Mouse (Mus musculus): ENCODE results near the gene Clmn. TPM values are rescaled to one million over a fixed set of nuclear protein-coding genes. Genes with fewer than 3 reads are reported as not detected.

Clmn gene
- polyA plus RNA-seq (2012; ENCODE audit: insufficient read depth, insufficient read length, missing spikeins): 6.6 and 8.2 TPM in 2 replicates

DNA sequence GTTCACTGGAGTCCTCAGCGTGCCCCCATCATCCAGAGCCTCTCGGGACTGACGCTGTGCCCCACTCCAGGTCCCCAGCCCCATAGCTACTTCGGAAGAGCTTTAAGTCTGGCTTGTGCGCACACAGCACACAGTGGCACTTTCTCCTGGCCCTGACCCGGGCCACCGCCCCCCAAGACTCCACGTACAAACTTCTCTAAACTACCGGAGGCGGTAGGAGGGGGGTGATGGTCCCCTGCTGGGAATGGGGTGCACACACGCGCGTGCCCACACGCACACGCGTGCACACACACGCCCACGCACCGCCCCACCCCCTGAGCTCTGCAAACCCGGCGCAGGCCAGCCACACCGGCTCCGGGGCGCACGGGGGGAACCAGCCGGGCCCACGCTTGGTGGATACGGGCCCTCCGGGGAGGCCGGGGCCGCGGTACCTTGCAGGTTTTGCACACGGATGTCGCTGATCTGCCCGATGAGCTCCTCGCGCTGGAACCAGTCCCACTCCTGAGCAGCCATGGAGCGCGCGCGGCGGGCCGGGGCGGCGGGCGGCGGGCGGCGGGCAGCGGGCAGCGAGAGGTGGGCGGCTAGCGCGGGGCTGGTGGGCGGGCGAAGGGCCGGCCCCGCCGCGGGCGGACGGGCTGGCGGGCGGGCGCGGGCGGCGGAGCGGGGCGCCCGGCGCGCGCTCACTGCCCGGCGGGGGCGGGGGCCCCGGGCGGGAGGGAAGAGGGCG, at the start of gene Clmn:
TSS of gene Clmn (minus strand) at position 638 of the 727 bp plus-strand sequence.
- Histone ChIP-seq H3K4me1 (ENCODE audit: control insufficient read depth, insufficient read depth, insufficient read length, low read length) (no peaks in the 10 kb centered on the region), H3K4me3 (ENCODE audit: insufficient read depth, low read depth, low read length) (peak within 1 kb of the TSS; percentile 79), H3K27ac (replicated peaks; ENCODE audit: low read depth, low read length) (no peak within 1 kb of the TSS)

DNA sequence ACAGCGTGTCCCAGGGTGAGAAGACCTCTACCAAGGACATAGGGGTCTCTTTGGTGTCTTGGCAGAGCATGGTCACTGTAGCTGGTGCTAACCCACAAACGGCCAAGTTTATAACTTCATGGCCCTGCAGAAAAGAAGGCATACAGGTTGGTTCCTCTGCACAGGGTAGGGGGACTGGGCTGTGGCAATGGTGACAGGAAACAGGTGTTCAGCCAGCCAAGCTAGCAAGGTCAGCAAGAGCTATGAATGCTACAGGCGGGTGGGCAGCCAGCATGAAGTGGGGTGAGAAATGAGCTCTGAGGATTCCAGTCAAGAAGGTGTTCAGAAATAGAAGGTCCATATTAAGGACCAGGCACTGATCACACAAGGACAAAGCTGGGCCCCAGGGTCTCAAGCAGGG, 48.1 kb upstream of the Clmn start:
- Histone ChIP-seq H3K4me1 (ENCODE audit: control insufficient read depth, insufficient read depth, insufficient read length, low read length) (no peaks in the 10 kb centered on the region), H3K4me3 (ENCODE audit: insufficient read depth, low read depth, low read length) (no peak overlapping the region), H3K27ac (replicated peaks; ENCODE audit: low read depth, low read length) (no peak overlapping the region)

DNA sequence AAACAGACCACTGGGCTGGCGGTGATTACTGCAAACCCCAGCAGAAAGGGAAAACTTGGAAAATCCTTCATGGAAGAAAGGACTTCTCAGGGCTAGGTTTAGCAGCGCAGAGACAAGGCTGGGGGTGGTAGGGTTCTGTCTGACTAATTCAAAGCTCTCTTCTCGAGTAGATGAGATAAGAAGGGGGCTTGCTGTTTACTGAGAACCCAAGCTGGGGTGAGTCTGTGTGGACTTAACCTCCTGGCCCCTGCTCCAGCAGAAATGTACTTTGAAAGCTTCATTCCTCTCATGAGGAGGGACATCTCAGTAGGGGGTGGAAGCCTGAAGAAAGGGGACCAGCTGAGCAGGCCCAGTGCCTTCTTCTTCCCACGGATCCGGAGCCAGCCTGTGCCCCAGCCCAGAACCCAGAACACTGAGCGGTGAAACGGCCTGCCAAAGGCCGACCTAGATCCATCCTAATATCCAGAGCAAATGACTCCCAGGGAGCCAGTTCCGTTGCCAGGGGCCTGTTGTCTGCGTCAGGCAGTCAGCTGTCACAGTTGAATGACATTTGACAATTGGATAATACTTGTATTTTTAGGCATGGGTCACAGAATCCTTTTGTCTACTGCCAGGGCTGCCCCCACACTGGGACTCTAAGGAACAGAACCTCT, 47.5 kb upstream of the Clmn start:
- Histone ChIP-seq H3K4me3 (ENCODE audit: insufficient read depth, low read depth, low read length) (no peak overlapping the region), H3K4me1 (ENCODE audit: control insufficient read depth, insufficient read depth, insufficient read length, low read length) (no peaks in the 10 kb centered on the region), H3K27ac (replicated peaks; ENCODE audit: low read depth, low read length) (no peak overlapping the region)

DNA sequence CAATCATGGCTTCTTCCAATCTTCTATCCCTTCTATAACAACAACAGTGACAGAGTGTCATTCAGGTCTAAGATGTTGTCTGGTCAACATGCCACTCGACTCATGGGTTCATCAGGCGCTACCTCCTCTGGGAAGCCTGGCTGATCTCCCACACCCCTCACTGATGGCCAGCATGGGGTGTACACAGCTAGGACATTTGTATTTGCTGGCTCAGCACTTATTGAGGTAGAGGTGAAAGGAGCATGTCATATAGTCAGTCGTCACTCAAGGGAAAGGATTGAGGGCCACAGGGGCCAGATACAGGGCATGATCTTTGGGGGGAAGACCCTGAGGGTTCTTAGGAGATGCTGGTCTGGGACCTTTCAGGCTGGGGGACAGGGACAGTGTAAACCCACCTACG, 44.9 kb upstream of the Clmn start:
- no peaks in the 10 kb centered on the region for H3K4me1 ChIP-seq (ENCODE audit: control insufficient read depth, insufficient read depth, insufficient read length, low read length)
- H3K4me3 ChIP-seq (ENCODE audit: insufficient read depth, low read depth, low read length): no peak overlapping the region
- H3K27ac ChIP-seq (replicated peaks; ENCODE audit: low read depth, low read length): no peak overlapping the region

DNA sequence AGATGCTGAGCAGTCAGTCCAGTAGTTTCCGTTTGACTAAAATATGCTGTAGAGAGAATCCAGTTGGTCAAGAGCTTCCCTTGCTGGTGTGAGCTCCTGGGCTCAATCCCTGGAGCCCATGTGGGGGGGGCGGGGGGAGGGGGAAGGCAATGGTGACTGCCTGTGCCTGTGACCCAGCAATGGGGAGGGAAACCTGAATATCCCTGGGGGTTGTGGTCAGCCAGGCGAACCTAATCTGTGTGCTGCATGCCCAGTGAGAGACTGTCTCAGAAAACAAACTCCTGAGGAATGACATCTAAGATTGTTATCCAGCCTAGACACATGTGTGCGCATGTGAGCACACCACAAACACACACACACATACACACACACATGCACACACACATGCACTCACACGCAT, 44.1 kb upstream of the Clmn start:
- H3K27ac ChIP-seq (replicated peaks; ENCODE audit: low read depth, low read length): no peak overlapping the region
- no peak overlapping the region for H3K4me3 ChIP-seq (ENCODE audit: insufficient read depth, low read depth, low read length)
- no peaks in the 10 kb centered on the region for H3K4me1 ChIP-seq (ENCODE audit: control insufficient read depth, insufficient read depth, insufficient read length, low read length)

DNA sequence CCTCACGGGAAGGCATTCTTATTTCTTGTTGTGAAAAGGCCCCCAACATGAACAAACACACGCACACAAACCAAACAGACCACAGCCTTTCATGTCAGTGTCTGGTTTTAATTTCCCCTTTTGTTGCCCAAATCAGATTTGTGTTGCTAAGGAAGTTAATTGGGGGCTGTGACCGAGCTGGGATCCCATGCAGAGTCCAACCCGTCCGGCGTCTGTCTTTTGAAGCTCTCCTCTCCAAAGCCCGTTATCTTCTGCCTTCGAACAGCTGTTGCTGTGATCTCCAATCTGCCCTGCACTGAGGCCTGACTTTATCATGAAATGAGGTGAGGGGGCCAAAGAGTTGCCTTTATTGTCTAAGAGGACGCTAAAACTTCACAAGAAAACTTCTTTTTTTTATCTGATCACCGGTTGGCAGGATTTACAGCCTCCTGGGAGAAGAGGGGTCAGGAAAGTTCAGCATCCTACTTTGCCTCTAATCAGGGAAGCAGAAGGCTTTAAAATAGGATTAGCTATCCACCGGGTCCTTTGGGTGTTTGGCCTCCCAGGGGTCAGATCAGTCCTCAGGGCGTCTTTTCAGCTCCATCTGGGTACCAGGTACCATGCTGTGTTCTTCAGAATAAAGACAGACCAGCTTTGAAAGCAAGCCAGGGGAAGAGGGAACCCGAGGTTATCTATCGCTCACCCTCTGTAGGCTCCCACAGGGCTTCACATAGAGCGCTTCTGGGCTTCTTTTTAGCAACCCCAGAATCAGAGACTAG, 43.3 kb upstream of the Clmn start:
- H3K4me3 ChIP-seq (ENCODE audit: insufficient read depth, low read depth, low read length): no peak overlapping the region
- no peaks in the 10 kb centered on the region for H3K4me1 ChIP-seq (ENCODE audit: control insufficient read depth, insufficient read depth, insufficient read length, low read length)
- no peak overlapping the region for H3K27ac ChIP-seq (replicated peaks; ENCODE audit: low read depth, low read length)

DNA sequence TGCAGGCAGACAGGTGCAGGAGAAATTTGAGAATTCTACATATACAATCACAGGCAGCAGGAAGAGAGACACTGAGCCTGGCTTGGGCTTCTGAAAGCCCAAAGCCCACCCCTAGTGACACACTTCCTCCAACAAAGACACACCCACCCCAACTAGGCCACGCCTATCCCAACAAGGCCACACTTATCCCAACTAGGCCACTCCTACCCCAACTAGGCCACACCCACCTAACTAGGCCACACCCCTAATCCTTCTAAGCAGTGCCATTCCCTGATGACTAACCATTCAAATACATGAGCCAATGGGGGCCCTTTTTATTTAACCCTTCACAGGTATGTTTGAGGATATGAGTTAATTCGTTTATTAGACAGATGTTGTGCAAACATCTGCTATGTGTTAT, 42.3 kb upstream of the Clmn start:
- no peak overlapping the region for H3K4me3 ChIP-seq (ENCODE audit: insufficient read depth, low read depth, low read length)
- H3K27ac ChIP-seq (replicated peaks; ENCODE audit: low read depth, low read length): no peak overlapping the region
- no peaks in the 10 kb centered on the region for H3K4me1 ChIP-seq (ENCODE audit: control insufficient read depth, insufficient read depth, insufficient read length, low read length)

DNA sequence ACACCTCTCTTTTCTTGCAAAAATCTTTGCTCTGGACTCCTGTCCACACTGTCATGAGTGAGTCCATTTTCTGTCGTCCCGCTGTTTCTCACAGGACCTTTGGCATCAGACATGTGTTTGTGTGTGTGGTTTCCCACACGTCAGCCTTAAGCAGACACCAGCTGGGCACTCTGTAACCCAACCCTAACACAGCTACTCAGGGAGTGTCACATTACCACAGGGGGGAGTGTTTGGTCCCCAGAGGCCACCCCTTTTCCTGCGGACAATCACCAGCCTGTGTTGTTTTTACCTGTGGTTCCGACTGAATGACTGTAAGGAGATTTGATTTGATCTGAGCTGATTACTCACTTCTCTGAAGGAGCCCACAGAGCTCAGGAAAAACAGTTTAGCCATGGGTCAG, 39.3 kb upstream of the Clmn start:
- Histone ChIP-seq H3K4me1 (ENCODE audit: control insufficient read depth, insufficient read depth, insufficient read length, low read length) (no peaks in the 10 kb centered on the region), H3K4me3 (ENCODE audit: insufficient read depth, low read depth, low read length) (no peak overlapping the region), H3K27ac (replicated peaks; ENCODE audit: low read depth, low read length) (no peak overlapping the region)

DNA sequence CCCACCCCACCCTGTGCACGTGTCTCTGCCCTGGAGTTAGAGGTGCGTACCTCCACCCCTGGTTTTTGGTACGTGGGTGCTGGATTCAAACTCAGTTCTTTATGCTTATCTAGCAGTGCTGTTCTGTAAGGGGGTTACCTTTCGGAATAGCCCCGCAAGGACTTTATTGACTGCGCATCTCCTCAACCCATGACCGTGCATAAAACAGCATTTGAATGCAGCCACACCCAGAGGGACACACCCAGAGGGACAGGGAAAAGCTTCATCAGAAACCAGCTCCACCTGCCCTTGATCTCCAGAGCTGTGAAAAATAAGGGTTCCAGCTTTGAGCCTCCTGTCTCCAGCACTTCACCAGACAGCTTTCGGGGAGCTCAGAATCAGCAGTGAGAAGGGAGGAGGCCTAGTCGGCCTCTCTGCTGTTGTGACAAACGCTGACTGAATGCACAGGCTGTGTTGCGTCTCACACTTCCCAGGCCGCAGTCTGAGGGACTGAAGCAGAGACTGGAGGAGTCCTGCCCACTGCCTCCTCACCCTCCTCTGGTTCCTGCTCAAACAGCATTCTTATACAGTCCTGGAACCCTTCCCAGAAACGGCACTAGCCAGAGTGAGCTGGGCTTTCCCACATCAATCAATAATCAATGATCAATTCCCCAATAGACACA, 37.6 kb upstream of the Clmn start:
- H3K4me1 ChIP-seq (ENCODE audit: control insufficient read depth, insufficient read depth, insufficient read length, low read length): no peaks in the 10 kb centered on the region
- H3K4me3 ChIP-seq (ENCODE audit: insufficient read depth, low read depth, low read length): no peak overlapping the region
- no peak overlapping the region for H3K27ac ChIP-seq (replicated peaks; ENCODE audit: low read depth, low read length)

DNA sequence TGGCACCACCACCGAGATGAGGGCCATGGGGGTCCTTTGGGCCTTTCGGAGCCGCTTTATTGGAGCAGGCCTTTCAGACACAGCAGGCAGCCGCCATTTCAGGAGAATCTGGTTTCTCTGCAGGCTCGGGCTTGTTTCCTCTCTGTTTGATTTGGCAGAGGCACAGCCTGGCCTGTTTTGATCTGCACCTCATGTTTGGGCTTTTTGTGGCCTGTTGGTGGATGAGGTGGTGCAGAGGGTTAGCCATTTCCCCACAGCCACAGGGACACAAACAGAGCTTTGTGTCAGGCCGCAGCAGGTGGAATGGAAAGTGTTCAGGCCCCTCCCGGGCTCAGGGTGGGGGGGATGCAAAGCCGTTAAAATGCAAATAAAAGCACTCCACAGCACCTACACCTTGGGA, 36.4 kb upstream of the Clmn start:
- H3K27ac ChIP-seq (replicated peaks; ENCODE audit: low read depth, low read length): no peak overlapping the region
- H3K4me1 ChIP-seq (ENCODE audit: control insufficient read depth, insufficient read depth, insufficient read length, low read length): no peaks in the 10 kb centered on the region
- no peak overlapping the region for H3K4me3 ChIP-seq (ENCODE audit: insufficient read depth, low read depth, low read length)

DNA sequence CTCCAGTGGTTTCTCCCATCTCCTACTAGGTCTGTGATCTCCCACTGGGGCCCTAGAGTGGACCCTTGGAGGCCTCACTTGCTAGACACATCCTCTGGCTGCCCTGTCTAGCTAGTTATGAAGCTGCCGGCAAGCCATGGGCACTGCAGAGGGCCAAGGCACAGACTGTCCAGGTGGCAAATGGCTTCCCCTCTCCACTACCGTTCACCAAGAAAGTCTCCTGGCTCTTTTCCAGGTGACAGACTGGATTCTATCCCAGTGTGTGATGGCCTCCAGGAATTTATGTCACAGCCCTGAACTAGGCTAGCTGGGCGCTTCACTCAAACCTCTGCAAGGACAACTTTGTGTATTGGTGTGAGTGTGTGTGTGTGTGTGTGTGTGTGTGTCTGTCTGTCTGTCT, 35.0 kb upstream of the Clmn start:
- no peak overlapping the region for H3K27ac ChIP-seq (replicated peaks; ENCODE audit: low read depth, low read length)
- no peak overlapping the region for H3K4me3 ChIP-seq (ENCODE audit: insufficient read depth, low read depth, low read length)
- H3K4me1 ChIP-seq (ENCODE audit: control insufficient read depth, insufficient read depth, insufficient read length, low read length): no peaks in the 10 kb centered on the region

DNA sequence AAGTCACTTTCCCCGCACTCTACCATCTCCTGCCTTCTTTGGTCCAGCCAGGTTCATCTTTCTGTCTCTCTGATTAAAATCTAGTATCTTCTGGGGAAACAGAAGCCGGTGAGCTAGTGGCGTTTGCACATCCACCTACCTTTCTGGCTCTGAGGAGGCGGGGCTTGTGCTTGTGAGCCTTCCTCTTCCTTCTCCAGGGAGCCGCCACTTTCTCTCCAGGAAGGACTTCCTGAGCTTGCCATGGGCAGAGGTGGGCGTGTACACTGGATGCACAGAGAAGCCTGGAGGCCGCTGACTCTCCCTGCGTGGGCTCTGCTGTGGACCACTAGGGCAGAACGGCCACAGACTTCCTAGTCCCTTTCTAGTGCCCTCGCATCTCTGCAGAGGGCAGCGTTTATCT, 34.3 kb upstream of the Clmn start:
- H3K4me3 ChIP-seq (ENCODE audit: insufficient read depth, low read depth, low read length): no peak overlapping the region
- no peak overlapping the region for H3K27ac ChIP-seq (replicated peaks; ENCODE audit: low read depth, low read length)
- H3K4me1 ChIP-seq (ENCODE audit: control insufficient read depth, insufficient read depth, insufficient read length, low read length): no peaks in the 10 kb centered on the region

DNA sequence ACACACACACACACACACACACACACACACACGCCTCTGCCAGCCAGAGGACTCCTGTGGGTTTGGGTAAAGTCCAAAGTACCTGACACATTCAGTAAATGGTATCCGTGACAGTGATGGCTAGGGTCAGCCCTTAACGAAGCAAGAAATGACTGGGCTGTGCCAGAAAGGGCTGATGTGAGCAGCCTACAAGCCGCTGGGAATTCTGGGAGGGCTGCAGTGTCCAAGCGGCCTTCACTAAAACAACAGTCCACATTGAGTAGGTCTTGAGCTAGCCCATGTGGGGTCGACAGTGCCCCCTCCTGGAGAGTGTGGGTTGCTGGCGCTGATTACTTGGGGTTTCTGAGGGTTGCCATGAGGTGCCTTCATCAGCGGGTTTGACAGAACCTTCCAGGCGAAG, 33.8 kb upstream of the Clmn start:
- H3K4me3 ChIP-seq (ENCODE audit: insufficient read depth, low read depth, low read length): no peak overlapping the region
- no peak overlapping the region for H3K27ac ChIP-seq (replicated peaks; ENCODE audit: low read depth, low read length)
- no peaks in the 10 kb centered on the region for H3K4me1 ChIP-seq (ENCODE audit: control insufficient read depth, insufficient read depth, insufficient read length, low read length)

DNA sequence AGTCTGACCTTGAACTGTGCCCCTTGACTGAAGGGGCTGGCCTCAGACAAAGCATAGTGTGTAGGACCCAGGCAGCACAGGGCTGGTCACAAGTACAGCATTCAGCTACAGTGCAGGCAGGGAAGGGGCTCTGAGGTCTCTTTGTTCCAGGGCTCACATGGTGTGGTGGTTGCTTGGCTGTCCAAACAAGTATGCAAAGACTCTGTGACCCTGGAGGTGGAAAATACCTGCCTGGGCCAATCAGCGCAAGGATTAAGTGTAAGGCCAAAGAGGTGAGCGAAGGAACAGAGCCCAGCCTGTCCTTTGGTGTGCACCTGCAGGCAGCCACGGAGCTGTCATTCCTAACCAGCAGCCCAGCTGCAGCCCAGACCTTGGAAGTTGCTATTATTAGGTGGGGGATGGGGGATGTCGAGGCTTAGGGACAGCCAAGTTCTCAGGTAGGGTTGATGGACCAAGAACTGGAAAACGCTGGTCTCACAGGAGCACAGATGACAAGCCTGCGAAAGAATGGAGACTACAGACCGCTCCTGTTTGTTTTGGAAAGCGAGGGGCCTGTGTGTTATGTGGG, 32.3 kb upstream of the Clmn start:
- H3K4me3 ChIP-seq (ENCODE audit: insufficient read depth, low read depth, low read length): no peak overlapping the region
- no peaks in the 10 kb centered on the region for H3K4me1 ChIP-seq (ENCODE audit: control insufficient read depth, insufficient read depth, insufficient read length, low read length)
- no peak overlapping the region for H3K27ac ChIP-seq (replicated peaks; ENCODE audit: low read depth, low read length)

DNA sequence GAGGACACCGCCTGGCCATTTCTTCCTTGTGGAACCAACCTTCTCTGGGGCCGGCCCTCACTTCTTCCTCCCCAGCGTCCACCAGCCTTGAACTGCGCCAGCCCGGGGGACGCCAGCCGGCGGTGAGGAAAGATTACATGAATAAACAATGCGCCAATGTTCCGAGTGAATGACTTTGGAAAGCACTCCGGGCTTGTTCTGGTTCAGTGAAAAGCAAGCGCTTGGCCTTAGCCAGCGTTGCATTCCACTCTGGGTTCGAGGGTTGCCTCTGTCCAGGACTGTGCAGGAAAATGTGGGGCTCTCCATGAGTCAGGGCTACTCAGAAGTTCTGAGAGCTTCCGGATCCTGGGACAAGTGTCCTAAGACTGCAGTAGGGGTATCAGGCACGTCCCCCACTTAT, 31.8 kb upstream of the Clmn start:
- H3K27ac ChIP-seq (replicated peaks; ENCODE audit: low read depth, low read length): no peak overlapping the region
- no peak overlapping the region for H3K4me3 ChIP-seq (ENCODE audit: insufficient read depth, low read depth, low read length)
- no peaks in the 10 kb centered on the region for H3K4me1 ChIP-seq (ENCODE audit: control insufficient read depth, insufficient read depth, insufficient read length, low read length)
